Mouse (Mus musculus) lung, postnatal 0 days (tissue): ENCODE data around the gene P2ry6. TPM values are rescaled to one million over a fixed set of nuclear protein-coding genes. Genes with fewer than 3 reads are reported as not detected.

Experiments used
- ATAC-seq: fragments of 200-750 bp; cut with Nextera tagmentation; 2 replicates; pipeline ENCODE4 v1.8.0; 2017; ENCODE audit warnings: moderate library complexity
- DNase-seq: peaks from one replicate; pipeline ENCODE4 v3.0.0-alpha.2; 2016; ENCODE audit warnings: low spot score
- H3K27ac ChIP-seq: fragments of 300-500 bp; sonication (generic); 2 replicates; pipeline ENCODE4 v1.5.1; 2014; ENCODE audit warnings: antibody characterized with exemption, mild to moderate bottlenecking, low read length, mixed read lengths
- H3K27me3 ChIP-seq: fragments of 300-500 bp; sonication (generic); replicated peaks from 2 replicates; pipeline ENCODE4 v1.6.1; 2014; ENCODE audit warnings: low read length, mixed read lengths; ENCODE audit not compliant: insufficient read depth
- H3K36me3 ChIP-seq: fragments of 300-500 bp; sonication (generic); 2 replicates; pipeline ENCODE4 v1.6.1; 2014; ENCODE audit warnings: low read length, mixed read lengths; ENCODE audit not compliant: insufficient read depth
- H3K4me1 ChIP-seq: fragments of 300-500 bp; sonication (generic); 2 replicates; pipeline ENCODE4 v1.6.1; 2014; ENCODE audit warnings: antibody characterized with exemption, low read depth, low read length, mixed read lengths; ENCODE audit not compliant: insufficient read depth
- H3K4me2 ChIP-seq: fragments of 300-500 bp; sonication (generic); replicated peaks from 2 replicates; pipeline ENCODE4 v1.6.1; 2014; ENCODE audit warnings: low read depth, mild to moderate bottlenecking, low read length, moderate library complexity, mixed read lengths
- H3K4me3 ChIP-seq: fragments of 300-500 bp; sonication (generic); 2 replicates; pipeline ENCODE4 v1.5.1; 2014; ENCODE audit warnings: low read depth, low read length
- H3K9ac ChIP-seq: fragments of 300-500 bp; sonication (generic); replicated peaks from 2 replicates; pipeline ENCODE4 v1.6.1; 2014; ENCODE audit warnings: low read depth, mild to moderate bottlenecking
- H3K9me3 ChIP-seq: fragments of 300-500 bp; sonication (generic); 2 replicates; pipeline ENCODE4 v1.6.1; 2016; ENCODE audit warnings: low read length, mixed read lengths
- CTCF ChIP-seq: IDR thresholded peaks from 2 replicates; pipeline ENCODE4 v1.5.1; 2016; ENCODE audit warnings: antibody characterized with exemption, mild to moderate bottlenecking
- EP300 ChIP-seq: IDR thresholded peaks from 2 replicates; pipeline ENCODE4 v1.6.1; 2016; ENCODE audit warnings: antibody characterized with exemption, mild to moderate bottlenecking, control low read depth
- WGBS: fragments of 180-500 bp; shearing (Covaris S2); extraction: QIAGEN DNeasy Blood & Tissue Kit; methylation state at CpG from one replicate; pipeline ENCODE4 v1.1.7; 2014; 5-methylcytosine and 5-hydroxymethylcytosine counted together
- polyA plus RNA-seq: library from polyadenylated mRNA; unstranded; fragments of >200 nt; fragmentation: Nextera tagmentation; extraction: Ambion mirVana; gene quantifications from 2 replicates; pipeline ENCODE4 v1.2.1, GENCODE M21; 2015

P2ry6 gene
- polyA plus RNA-seq, result 9.9 and 11.2 TPM in 2 replicates

DNA sequence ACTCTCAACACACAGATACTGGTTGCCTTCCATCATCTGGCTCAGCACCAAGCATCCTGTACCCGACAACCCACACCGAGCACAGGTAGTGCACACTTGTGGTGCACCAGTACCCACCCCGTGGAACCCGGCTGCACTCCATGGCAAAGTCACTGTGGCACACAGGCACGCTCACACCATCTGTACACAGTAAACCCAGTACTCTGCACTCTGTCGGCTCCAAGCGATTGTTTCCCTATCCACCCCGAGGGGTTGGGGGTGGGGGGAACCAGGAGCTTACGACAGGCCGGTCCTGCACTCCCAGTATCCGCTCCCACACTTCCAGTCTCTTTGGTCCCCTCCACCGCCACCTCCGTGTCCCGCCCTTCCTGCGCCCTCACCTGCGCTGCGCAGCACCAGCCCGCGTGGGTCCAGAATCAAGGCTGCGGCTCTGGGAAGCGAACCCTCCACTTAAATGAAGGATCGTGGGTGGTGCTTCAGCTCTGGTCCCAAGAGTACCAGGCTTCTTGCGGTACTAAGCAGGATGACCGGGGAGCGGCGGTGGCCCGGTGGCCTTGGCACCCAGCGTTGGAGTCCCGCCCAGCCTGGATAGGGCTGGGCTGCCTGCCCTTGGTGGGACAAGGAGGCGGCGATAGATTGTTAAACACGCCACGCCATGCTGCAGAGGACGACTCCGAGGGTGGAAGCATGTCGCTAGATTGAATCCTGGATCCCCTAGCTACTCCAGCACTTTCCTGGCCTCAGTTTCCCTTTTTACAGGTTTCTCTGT is at the start of gene P2ry6:
Gene P2ry6, minus strand, starts transcription at position 515 of the 769 bp plus-strand sequence.
- DNase-seq, result peak; percentile 65
- 5% methylated on average over 36 of the region's 36 CpGs for WGBS

DNA sequence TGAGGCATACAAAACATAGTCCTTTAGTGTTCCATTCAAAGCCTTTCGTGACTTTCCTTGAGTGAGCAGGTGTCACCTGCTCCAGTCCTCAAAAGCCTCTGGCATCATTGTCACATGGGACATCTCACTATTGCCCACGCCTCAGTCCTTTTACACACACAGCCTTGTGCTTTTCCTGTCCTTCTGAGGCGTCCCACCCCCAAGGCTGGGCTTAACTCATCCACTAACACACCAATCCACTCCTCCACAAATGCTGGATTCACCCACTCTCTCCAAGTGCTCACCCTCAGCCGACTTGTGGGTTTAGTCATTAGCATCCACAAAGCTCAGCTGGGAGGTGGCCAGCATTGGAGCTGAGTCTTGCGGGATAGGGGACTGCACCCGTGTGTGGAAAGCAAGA is 43.0 kb upstream of the P2ry6 start:
- H3K9ac ChIP-seq, result no peak overlapping the region
- no peak overlapping the region for H3K27ac ChIP-seq
- 62% methylated on average over 6 of the region's 6 CpGs for WGBS
- TF ChIP-seq CTCF (no peak), EP300 (no peak)
- no peak overlapping the region for H3K4me2 ChIP-seq
- no peak for DNase-seq
- no peak for ATAC-seq
- H3K27me3 ChIP-seq, result no peaks in the 10 kb centered on the region
- no peaks in the 10 kb centered on the region for H3K4me1 ChIP-seq
- no peak overlapping the region for H3K4me3 ChIP-seq
- H3K36me3 ChIP-seq, result no peaks in the 10 kb centered on the region
- no peaks in the 10 kb centered on the region for H3K9me3 ChIP-seq

More for the DNA sequence above, at the start of gene P2ry6:
- H3K9ac ChIP-seq, result no peak within 1 kb of the TSS
- no peak within 1 kb of the TSS for H3K27ac ChIP-seq
- H3K9me3 ChIP-seq, result no peaks in the 10 kb centered on the region
- H3K4me1 ChIP-seq, result peaks cover 5% of the 10 kb centered on the region
- no peaks in the 10 kb centered on the region for H3K27me3 ChIP-seq
- TF ChIP-seq EP300, result no peak
- TF ChIP-seq CTCF, result no peak
- peak within 1 kb of the TSS; percentile 63 for H3K4me2 ChIP-seq
- no peaks in the 10 kb centered on the region for H3K36me3 ChIP-seq
- peak; percentile 56 for ATAC-seq
- peak within 1 kb of the TSS; percentile 23 for H3K4me3 ChIP-seq

DNA sequence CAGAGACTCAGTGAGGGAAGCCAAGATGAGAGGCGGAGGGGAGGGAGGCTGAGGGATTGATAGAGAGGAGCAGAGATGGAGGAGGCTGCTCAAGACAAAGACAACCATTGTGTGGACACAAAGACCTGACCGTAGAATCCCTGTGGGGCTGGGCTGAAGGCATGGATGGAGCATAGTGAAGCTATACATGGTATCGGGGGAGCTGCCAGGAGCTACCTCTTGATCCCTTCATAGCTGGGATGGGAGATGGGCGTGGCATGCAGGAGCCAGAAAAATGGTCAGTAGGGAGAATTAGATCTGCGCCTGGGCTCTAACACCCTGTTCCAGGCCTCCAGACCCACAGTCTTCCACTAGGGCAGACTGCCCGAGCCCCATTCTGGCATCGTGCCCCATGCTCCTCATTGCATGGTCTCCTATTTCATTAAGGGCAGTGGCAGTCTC is 42.6 kb upstream of the P2ry6 start:
- Histone ChIP-seq H3K27me3 (no peaks in the 10 kb centered on the region), H3K27ac (no peak overlapping the region), H3K9ac (no peak overlapping the region), H3K4me3 (no peak overlapping the region), H3K4me2 (no peak overlapping the region), H3K4me1 (no peaks in the 10 kb centered on the region), H3K9me3 (no peaks in the 10 kb centered on the region), H3K36me3 (no peaks in the 10 kb centered on the region)
- 60% methylated on average over 7 of the region's 7 CpGs for whole genome bisulfite sequencing
- ATAC-seq, result no peak
- DNase-seq, result no peak
- no peak for TF ChIP-seq EP300
- no peak for TF ChIP-seq CTCF

DNA sequence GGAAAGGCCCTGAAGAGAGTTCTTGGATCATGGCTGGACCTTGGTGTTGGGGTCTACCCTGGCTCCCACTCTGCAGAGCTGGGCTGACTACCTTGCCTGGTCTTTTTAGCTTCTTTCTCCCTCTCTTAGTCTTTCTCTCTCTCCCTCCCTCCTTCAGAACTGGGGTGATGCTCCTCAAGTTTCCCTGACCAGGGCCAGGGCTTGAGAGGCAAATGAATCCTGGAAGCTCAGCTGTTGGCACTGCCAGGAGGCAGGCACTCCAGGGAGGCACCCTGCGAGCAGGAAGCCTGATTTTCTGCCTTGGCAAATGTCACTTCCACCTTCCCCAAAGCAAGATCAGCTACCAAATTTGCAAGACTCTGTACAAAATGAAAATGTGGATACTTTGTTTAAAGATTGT is 40.5 kb upstream of the P2ry6 start:
- WGBS, result 76% methylated on average over 1 of the region's 1 CpGs

DNA sequence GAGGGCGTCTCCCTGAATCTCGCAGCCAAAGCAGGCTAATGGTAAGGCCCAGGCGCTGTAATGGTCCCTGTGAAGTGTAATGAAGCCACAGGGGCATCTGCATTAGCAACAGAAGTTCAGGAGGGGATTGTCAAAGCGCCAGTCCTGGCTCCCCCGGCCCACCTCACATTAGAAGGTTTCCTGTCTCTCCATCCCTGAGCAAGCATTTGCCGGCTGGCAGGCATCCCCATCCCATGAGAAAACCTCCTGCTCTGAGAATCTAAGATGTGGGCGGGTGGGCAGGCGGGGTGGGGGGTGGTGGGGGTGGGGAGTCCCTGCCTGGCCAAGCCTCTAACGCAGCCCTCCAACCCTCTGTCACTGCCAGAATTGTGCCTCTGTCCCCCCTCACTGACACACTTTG is 39.6 kb upstream of the P2ry6 start:
- TF ChIP-seq CTCF (no peak), EP300 (no peak)
- 64% methylated on average over 8 of the region's 9 CpGs for WGBS
- no peak for DNase-seq
- H3K27me3 ChIP-seq, result no peaks in the 10 kb centered on the region
- no peak overlapping the region for H3K4me3 ChIP-seq
- H3K4me2 ChIP-seq, result no peak overlapping the region
- H3K27ac ChIP-seq, result no peak overlapping the region
- no peaks in the 10 kb centered on the region for H3K36me3 ChIP-seq
- no peaks in the 10 kb centered on the region for H3K9me3 ChIP-seq
- ATAC-seq, result no peak
- no peak overlapping the region for H3K9ac ChIP-seq
- no peaks in the 10 kb centered on the region for H3K4me1 ChIP-seq

More for the DNA sequence above, 40.5 kb upstream of the P2ry6 start:
- DNase-seq (no peak), ATAC-seq (no peak)
- Histone ChIP-seq H3K27me3 (no peaks in the 10 kb centered on the region), H3K36me3 (no peaks in the 10 kb centered on the region), H3K4me1 (no peaks in the 10 kb centered on the region), H3K4me3 (no peak overlapping the region), H3K4me2 (no peak overlapping the region), H3K9ac (no peak overlapping the region), H3K27ac (no peak overlapping the region), H3K9me3 (no peaks in the 10 kb centered on the region)
- TF ChIP-seq EP300 (no peak), CTCF (no peak)

DNA sequence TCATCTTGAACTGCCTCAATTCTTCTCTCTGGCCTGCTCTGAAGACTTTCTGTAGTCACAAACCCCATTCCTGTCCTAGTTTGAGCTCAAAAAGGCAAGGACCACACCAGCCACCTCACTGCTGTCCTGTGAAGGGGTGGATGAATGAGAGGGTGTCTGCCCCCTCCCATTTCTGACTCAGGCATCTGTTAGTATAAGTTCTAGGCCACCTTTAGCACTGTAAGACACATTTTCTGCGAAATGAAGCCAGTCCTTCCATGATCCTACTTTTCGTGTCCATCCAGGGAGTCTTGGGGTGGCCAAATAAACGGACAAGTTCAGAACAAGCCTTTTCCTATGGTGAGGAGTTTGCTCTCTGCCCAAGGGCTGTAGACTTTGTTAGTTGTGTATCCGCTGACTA is 38.1 kb upstream of the P2ry6 start, which contains the start of gene P2ry2:
Gene P2ry2, minus strand, starts transcription at position 326 of the 400 bp plus-strand sequence.
- no peak for DNase-seq
- Histone ChIP-seq H3K27me3 (no peaks in the 10 kb centered on the region), H3K4me1 (no peaks in the 10 kb centered on the region), H3K9me3 (no peaks in the 10 kb centered on the region), H3K4me3 (peak within 1 kb of the TSS; percentile 55), H3K9ac (peak within 1 kb of the TSS; percentile 36), H3K36me3 (no peaks in the 10 kb centered on the region), H3K4me2 (peak within 1 kb of the TSS; percentile 87), H3K27ac (peak within 1 kb of the TSS; percentile 34)
- TF ChIP-seq EP300 (no peak), CTCF (no peak)
- 68% methylated on average over 4 of the region's 4 CpGs for WGBS
- no peak for ATAC-seq
